Mouse (Mus musculus) lung, embryonic 16.5 days (tissue): ENCODE measurements around the gene Macf1. TPM values are rescaled to one million over a fixed set of nuclear protein-coding genes. Genes with fewer than 3 reads are reported as not detected.
"Not testable (repeated sequence)": the region's sequence is repeated elsewhere in the genome, so short reads cannot be mapped to it uniquely, and the experiment has no call there.

Source experiments
- ATAC-seq: fragments of 200-750 bp; cut with Nextera tagmentation; 2 replicates; pipeline ENCODE4 v1.8.0; 2017; ENCODE audit warnings: low read depth, mild to moderate bottlenecking, moderate library complexity
- H3K27ac ChIP-seq: fragments of 300-500 bp; sonication (generic); 2 replicates; pipeline ENCODE4 v1.5.1; 2014; ENCODE audit warnings: mild to moderate bottlenecking, control low read depth, low read length
- H3K27me3 ChIP-seq: fragments of 300-500 bp; sonication (generic); 2 replicates; pipeline ENCODE4 v1.6.1; 2014; ENCODE audit warnings: low read depth, low read length, mixed read lengths; ENCODE audit not compliant: control insufficient read depth, insufficient read depth
- H3K36me3 ChIP-seq: fragments of 300-500 bp; sonication (generic); 2 replicates; pipeline ENCODE4 v1.6.1; 2014; ENCODE audit warnings: low read length; ENCODE audit not compliant: control insufficient read depth, insufficient read depth
- H3K4me1 ChIP-seq: fragments of 300-500 bp; sonication (generic); replicated peaks from 2 replicates; pipeline ENCODE4 v1.6.1; 2014; ENCODE audit warnings: low read length, mixed read lengths; ENCODE audit not compliant: control insufficient read depth, insufficient read depth
- H3K4me2 ChIP-seq: fragments of 300-500 bp; sonication (generic); 2 replicates; pipeline ENCODE4 v1.6.1; 2014; ENCODE audit warnings: low read depth, low read length, control low read depth
- H3K4me3 ChIP-seq: fragments of 300-500 bp; sonication (generic); 2 replicates; pipeline ENCODE4 v1.5.1; 2014; ENCODE audit warnings: mild to moderate bottlenecking, low read length, control low read depth
- H3K9ac ChIP-seq: fragments of 300-500 bp; sonication (generic); 2 replicates; pipeline ENCODE4 v1.6.1; 2014; ENCODE audit warnings: low read length, control low read depth
- H3K9me3 ChIP-seq: fragments of 300-500 bp; sonication (generic); 2 replicates; pipeline ENCODE4 v1.6.1; 2016; ENCODE audit warnings: low read length; ENCODE audit not compliant: control insufficient read depth
- WGBS: fragments of 180-500 bp; shearing (Covaris S2); extraction: QIAGEN DNeasy Blood & Tissue Kit; methylation state at CpG from one replicate; pipeline ENCODE4 v1.1.7; 2014; 5-methylcytosine and 5-hydroxymethylcytosine counted together
- polyA plus RNA-seq: library from polyadenylated mRNA; unstranded; fragments of >200 nt; fragmentation: Nextera tagmentation; extraction: Ambion mirVana; gene quantifications from 2 replicates; pipeline ENCODE4 v1.2.1, GENCODE M21; 2015

Gene Macf1
- polyA plus RNA-seq, 1 experiment from 2014 or later: 77.8 TPM

GRCm38 (mm10) chr4:123527607-123528010 lies 156.6 kb downstream of the Macf1 start:
- H3K4me1 ChIP-seq: peaks cover 23% of the 10 kb centered on the region
- peak overlapping the region; percentile 67 for H3K27ac ChIP-seq
- H3K9me3 ChIP-seq: no peaks in the 10 kb centered on the region
- H3K27me3 ChIP-seq: no peaks in the 10 kb centered on the region
- WGBS: 7% methylated on average over 8 of the region's 8 CpGs
- H3K4me3 ChIP-seq: peak overlapping the region; percentile 36
- no peaks in the 10 kb centered on the region for H3K36me3 ChIP-seq
- H3K4me2 ChIP-seq: peak overlapping the region; percentile 59
- H3K9ac ChIP-seq: peak overlapping the region; percentile 34
- peak; percentile 70 for ATAC-seq

DNA sequence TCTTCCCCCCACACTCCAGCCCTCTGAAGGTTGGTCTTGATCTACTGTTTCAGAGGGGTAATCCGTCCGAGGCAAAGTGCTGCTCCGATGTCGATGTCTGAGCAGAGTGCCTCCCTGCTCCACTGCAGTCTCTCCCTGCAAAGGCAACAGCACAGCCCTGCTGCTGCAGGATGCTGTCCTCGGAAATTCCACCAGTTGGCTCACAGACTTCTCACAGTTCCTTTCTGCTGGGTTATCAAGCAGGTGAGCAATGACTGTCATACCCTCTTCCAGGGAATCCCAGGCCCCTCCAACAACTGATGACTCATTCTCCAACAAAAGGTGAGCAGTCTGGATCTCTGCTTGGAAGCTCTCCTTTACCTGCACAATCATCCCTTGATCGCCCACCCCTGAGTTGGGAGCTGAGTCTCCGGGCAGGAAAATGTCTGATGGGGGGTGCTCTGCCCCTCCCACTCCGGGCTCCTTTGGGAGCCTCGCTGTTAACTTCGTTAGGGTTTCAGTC lies 157.3 kb downstream of the Macf1 start:
- peak overlapping the region; percentile 67 for H3K27ac ChIP-seq
- H3K4me2 ChIP-seq: peak overlapping the region; percentile 59
- WGBS: 40% methylated on average over 10 of the region's 10 CpGs
- H3K9me3 ChIP-seq: no peaks in the 10 kb centered on the region
- peaks cover 23% of the 10 kb centered on the region for H3K4me1 ChIP-seq
- no peak; the same call in 1 of the 2 replicates for ATAC-seq
- H3K27me3 ChIP-seq: no peaks in the 10 kb centered on the region
- H3K9ac ChIP-seq: peak overlapping the region; percentile 34; the same call in 1 of the 2 replicates
- peak overlapping the region; percentile 36 for H3K4me3 ChIP-seq
- no peaks in the 10 kb centered on the region for H3K36me3 ChIP-seq

DNA sequence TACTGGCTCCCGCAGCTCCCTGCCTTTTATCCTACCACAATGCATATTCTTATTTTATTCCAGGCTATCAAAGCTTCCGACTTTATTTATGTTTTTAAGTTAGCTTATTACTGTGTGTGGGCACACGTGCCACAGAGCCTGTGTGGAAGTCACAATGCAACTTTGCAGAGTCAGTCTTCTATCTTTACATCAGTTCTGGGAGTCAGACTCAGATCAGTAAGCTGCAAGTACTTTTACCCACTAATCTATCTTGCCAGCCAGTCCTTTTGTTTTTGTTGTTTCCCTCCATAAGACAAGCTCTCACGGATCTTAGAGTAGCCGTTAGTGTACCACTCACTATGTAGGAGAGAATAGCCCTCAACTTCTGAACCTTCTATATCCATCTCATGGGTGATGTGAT lies 159.4 kb downstream of the Macf1 start:
- no peak overlapping the region for H3K27ac ChIP-seq
- H3K4me1 ChIP-seq: peaks cover 23% of the 10 kb centered on the region
- ATAC-seq: no peak
- H3K9me3 ChIP-seq: no peaks in the 10 kb centered on the region
- 86% methylated on average over 5 of the region's 5 CpGs for WGBS
- no peak overlapping the region for H3K9ac ChIP-seq
- H3K27me3 ChIP-seq: no peaks in the 10 kb centered on the region
- H3K4me3 ChIP-seq: no peak overlapping the region
- no peaks in the 10 kb centered on the region for H3K36me3 ChIP-seq
- no peak overlapping the region for H3K4me2 ChIP-seq

DNA sequence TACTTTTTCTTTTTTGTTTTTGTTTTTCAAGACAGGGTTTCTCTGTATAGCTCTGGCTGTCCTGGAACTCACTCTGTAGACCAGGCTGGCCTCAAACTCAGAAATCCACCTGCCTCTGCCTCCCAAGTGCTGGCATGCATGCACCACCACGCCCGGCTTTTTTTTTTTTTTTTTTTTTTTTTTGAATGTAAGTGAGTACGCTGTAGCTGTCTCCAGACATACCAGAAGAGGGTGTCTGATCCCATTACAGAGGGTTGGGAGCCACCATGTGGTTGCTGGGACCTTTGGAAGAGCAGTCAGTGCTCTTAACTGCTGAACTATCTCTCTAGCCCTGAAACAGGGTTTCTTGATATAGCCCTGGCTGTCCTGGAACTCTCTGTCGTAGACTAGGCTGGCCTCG lies 164.0 kb downstream of the Macf1 start:
- H3K4me1 ChIP-seq, H3K36me3 ChIP-seq, H3K9ac ChIP-seq, ATAC-seq, H3K4me3 ChIP-seq, H3K27ac ChIP-seq, H3K9me3 ChIP-seq, H3K27me3 ChIP-seq, H3K4me2 ChIP-seq: not testable (repeated sequence)
- WGBS: 81% methylated on average over 5 of the region's 5 CpGs

GRCm38 (mm10) chr4:123515673-123516072 lies 168.5 kb downstream of the Macf1 start:
- Histone ChIP-seq H3K4me1 (no peaks in the 10 kb centered on the region), H3K27ac (no peak overlapping the region), H3K27me3 (no peaks in the 10 kb centered on the region), H3K9ac (no peak overlapping the region), H3K4me2 (no peak overlapping the region), H3K4me3 (no peak overlapping the region), H3K36me3 (peaks cover 7% of the 10 kb centered on the region), H3K9me3 (no peaks in the 10 kb centered on the region)
- no peak for ATAC-seq
- WGBS: 58% methylated on average over 1 of the region's 1 CpGs

GRCm38 (mm10) chr4:123510201-123510600 lies 174.0 kb downstream of the Macf1 start:
- Histone ChIP-seq H3K27me3 (no peaks in the 10 kb centered on the region), H3K9ac (no peak overlapping the region), H3K9me3 (no peaks in the 10 kb centered on the region), H3K36me3 (peaks cover 35% of the 10 kb centered on the region), H3K4me1 (no peaks in the 10 kb centered on the region), H3K4me3 (no peak overlapping the region), H3K4me2 (no peak overlapping the region), H3K27ac (no peak overlapping the region)
- ATAC-seq: no peak
- 27% methylated on average over 1 of the region's 1 CpGs for WGBS

DNA sequence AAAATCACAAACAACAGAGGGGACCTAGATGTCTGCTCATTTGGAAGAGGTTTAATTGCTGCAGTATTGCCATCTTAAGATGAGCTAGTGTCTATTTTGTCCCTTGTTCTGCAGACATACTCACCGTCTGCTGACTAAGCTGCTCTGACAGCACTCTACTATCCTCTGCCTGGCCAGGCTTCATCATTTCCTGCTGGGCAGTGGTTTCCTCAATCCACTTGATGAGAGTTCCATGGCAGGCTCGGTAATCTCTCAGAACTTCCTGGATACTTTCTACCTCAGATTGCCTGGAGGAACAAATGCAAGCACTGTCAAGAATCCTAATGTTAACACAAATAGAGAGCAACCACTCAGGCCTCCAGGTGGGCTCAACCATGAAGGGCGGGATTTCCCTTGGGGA lies 195.1 kb downstream of the Macf1 start:
- no peak for ATAC-seq
- WGBS: 68% methylated on average over 3 of the region's 3 CpGs
- Histone ChIP-seq H3K36me3 (peaks cover 53% of the 10 kb centered on the region), H3K4me2 (no peak overlapping the region), H3K4me3 (no peak overlapping the region), H3K9me3 (no peaks in the 10 kb centered on the region), H3K4me1 (no peaks in the 10 kb centered on the region), H3K27me3 (no peaks in the 10 kb centered on the region), H3K9ac (no peak overlapping the region), H3K27ac (no peak overlapping the region)

DNA sequence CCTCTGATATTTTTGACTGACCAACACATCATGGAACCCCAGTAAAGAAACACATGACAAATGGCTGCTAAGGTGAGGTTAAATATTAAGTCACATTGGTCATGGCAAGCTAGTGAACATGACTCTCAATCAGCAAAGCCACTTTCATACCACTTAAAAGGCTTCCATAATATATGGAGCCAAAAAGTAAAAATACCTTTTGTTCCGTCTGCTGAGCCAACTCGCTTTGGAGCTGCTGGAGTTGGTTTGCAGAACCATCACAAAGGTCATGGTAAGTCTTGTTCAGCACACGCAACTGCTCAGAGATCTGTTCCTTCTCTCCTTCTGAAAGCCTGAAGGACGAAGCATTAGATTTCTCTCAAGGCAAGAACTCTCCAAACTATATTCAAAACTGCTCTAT lies 204.2 kb downstream of the Macf1 start:
- no peaks in the 10 kb centered on the region for H3K9me3 ChIP-seq
- no peak overlapping the region for H3K4me2 ChIP-seq
- no peak overlapping the region for H3K27ac ChIP-seq
- H3K4me1 ChIP-seq: no peaks in the 10 kb centered on the region
- no peak overlapping the region for H3K9ac ChIP-seq
- H3K4me3 ChIP-seq: no peak overlapping the region
- peaks cover 31% of the 10 kb centered on the region for H3K36me3 ChIP-seq
- 89% methylated on average over 4 of the region's 4 CpGs for WGBS
- H3K27me3 ChIP-seq: no peaks in the 10 kb centered on the region
- ATAC-seq: no peak

GRCm38 (mm10) chr4:123478655-123479433 lies 205.3 kb downstream of the Macf1 start:
- Histone ChIP-seq H3K27me3 (no peaks in the 10 kb centered on the region), H3K36me3 (peaks cover 38% of the 10 kb centered on the region), H3K4me3 (no peak overlapping the region), H3K27ac (peak overlapping the region; percentile 4), H3K4me2 (no peak overlapping the region), H3K9me3 (no peaks in the 10 kb centered on the region), H3K4me1 (no peaks in the 10 kb centered on the region), H3K9ac (no peak overlapping the region)
- ATAC-seq: peak; percentile 72
- 48% methylated on average over 8 of the region's 8 CpGs for WGBS
